Mouse (Mus musculus) embryonic stem cell, embryonic (primary cell): ENCODE measurements at regions not wholly inside any gene's neighbourhood (a gene's known extent, or its start where the extent isn't known, plus 50 kb on each side); places are given as distances from the start of the nearest gene placed in this dataset.
"Not testable (repeated sequence)": the region's sequence is repeated elsewhere in the genome, so short reads cannot be mapped to it uniquely, and the experiment has no call there.

Experiments used
- CTCF ChIA-PET, 4 experiments: fragments of 300-600 bp in 2 of 4; fragments of 350-600 bp in 2 of 4; sonication (Branson Sonifier 250); formaldehyde crosslinking; loops; one replicate each; lab custom pipeline; 2022; ENCODE audit warnings: inconsistent platforms in 2 of 4; lab: Charles Lee
- POLR2A ChIA-PET, 4 experiments: fragments of 300-600 bp in 2 of 4; fragments of 350-600 bp in 2 of 4; sonication (Branson Sonifier 250); formaldehyde crosslinking; loops; one replicate each; lab custom pipeline; 2022; ENCODE audit warnings: antibody characterized with exemption in 4 of 4, inconsistent platforms in 1 of 4; lab: Charles Lee

- ChIA-PET CTCF (no interaction called here), POLR2A (interaction anchor here in 1 of 4 experiments (0.7 kb wide), 1 partner anchor 271 kb away, joined by 3 read pairs; no protein-coding TSS in a partner anchor)
Measured at GRCm38 (mm10) chr5:91790412-91790811, 172.5 kb downstream of the Rchy1 start.

- ChIA-PET CTCF (no interaction called here), POLR2A (no interaction called here)
Measured at GRCm38 (mm10) chr5:91783966-91784365, 178.9 kb downstream of the Rchy1 start.

GRCm38 (mm10) chr5:91776971-91777370 lies 185.9 kb downstream of the Rchy1 start:
- CTCF ChIA-PET, result no interaction called here
- POLR2A ChIA-PET, result no interaction called here

DNA sequence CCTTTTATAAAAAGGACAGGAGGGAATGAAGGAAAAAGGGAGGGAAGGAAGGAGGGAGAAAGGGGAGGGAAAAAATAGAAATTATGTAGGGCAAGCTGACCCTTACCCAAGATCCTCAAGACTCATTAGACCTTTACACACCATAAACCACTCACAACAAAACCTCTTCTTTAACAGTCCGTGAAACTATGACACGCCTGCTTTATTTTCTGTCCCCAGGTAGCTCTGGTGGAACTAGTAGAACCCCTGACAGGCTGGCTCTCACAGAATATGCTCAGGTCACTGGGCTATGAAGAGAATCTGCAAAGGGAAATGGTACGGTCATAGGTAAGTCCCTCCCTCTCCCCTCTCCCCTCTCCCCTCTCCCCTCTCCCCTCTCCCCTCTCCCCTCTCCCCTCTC lies 188.8 kb downstream of the Rchy1 start:
- CTCF ChIA-PET, result no interaction called here
- POLR2A ChIA-PET, result no interaction called here

DNA sequence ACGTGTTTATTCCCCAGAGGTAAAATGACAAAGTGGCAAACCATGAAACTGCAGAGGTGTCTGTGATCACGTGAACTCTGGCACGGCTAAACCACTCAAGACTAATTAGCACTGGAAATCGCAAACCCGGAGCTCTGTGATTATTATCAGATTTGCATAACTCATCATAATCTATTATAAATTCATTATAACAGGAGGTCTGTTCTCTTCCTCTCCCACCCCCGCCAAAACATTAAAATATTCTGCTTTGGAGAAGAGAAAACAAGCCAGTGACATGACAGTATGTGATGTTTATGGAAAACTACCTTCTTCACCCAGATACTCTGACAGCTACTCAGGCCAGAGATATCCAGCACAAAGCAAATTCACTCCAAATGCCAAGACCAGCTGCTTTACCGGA lies 195.0 kb downstream of the Rchy1 start:
- ChIA-PET POLR2A (no interaction called here), CTCF (no interaction called here)

DNA sequence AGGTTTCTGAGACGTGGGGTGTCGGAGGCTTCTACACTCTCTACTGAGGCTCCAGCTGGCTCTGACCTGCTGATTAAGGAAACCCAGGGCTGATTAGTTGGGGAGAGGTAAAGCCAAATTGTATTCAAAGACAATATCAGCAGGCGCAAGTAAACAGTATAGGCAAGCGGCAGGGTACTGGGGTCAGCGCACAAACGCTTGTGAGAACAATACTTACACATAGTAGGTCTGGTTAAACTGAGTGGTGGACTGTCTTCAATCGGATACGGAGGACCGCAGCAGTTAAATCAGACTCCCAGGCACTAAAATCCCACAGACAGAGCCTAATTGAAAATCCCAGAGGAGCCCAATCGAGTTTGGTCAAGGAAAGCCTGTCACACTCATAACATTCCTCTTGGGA lies 195.8 kb downstream of the Rchy1 start:
- ChIA-PET CTCF (interaction anchor here in 1 of 4 experiments (0.8 kb wide), 1 partner anchor 20 kb away, joined by 8 read pairs; no protein-coding TSS in a partner anchor), POLR2A (no interaction called here)

GRCm38 (mm10) chr5:91764621-91765020 lies 198.2 kb downstream of the Rchy1 start:
- CTCF ChIA-PET, result no interaction called here

GRCm38 (mm10) chr5:91762589-91762988 lies 200.3 kb downstream of the Rchy1 start:
- POLR2A ChIA-PET, result no interaction called here
- CTCF ChIA-PET, result no interaction called here

More at GRCm38 (mm10) chr5:91764621-91765020, 198.2 kb downstream of the Rchy1 start:
- POLR2A ChIA-PET, result no interaction called here

GRCm38 (mm10) chr5:91755958-91756357 lies 206.9 kb downstream of the Rchy1 start:
- ChIA-PET CTCF (no interaction called here), POLR2A (no interaction called here)

- POLR2A ChIA-PET, CTCF ChIA-PET: not testable (repeated sequence)
Measured at GRCm38 (mm10) chr5:91752846-91753245, 210.0 kb downstream of the Rchy1 start.

- POLR2A ChIA-PET, result no interaction called here
Measured at GRCm38 (mm10) chr5:91751168-91751567, 211.7 kb downstream of the Rchy1 start.

GRCm38 (mm10) chr5:91746077-91746476 lies 216.8 kb downstream of the Rchy1 start:
- ChIA-PET POLR2A (interaction anchor here in 1 of 4 experiments (0.6 kb wide), 1 partner anchor 107 kb away, joined by 4 read pairs; no protein-coding TSS in a partner anchor), CTCF (no interaction called here)

More at GRCm38 (mm10) chr5:91751168-91751567, 211.7 kb downstream of the Rchy1 start:
- CTCF ChIA-PET, result no interaction called here

DNA sequence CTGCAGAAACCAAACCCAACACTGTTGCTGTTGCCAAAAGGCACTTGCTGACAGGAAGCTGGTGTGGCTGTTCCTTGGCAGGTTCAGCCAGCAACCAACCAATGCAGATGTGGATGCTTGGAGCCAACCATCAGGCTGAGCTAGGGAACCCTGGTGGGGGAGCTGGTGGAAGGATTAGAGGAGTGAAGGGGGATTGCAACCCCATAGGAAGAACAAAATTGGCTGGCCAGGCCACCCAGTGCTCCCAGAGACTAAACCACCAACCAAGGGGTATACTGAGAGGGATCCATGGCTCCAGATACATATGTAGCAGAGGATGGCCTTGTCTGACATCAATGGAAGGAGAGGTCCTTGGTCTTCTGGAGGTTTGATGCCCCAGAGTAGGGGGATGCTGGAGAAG lies 218.5 kb downstream of the Rchy1 start:
- CTCF ChIA-PET, result no interaction called here
- POLR2A ChIA-PET, result no interaction called here

- ChIA-PET CTCF (no interaction called here), POLR2A (no interaction called here)
Measured at GRCm38 (mm10) chr5:91740159-91740537, 222.7 kb downstream of the Rchy1 start.

DNA sequence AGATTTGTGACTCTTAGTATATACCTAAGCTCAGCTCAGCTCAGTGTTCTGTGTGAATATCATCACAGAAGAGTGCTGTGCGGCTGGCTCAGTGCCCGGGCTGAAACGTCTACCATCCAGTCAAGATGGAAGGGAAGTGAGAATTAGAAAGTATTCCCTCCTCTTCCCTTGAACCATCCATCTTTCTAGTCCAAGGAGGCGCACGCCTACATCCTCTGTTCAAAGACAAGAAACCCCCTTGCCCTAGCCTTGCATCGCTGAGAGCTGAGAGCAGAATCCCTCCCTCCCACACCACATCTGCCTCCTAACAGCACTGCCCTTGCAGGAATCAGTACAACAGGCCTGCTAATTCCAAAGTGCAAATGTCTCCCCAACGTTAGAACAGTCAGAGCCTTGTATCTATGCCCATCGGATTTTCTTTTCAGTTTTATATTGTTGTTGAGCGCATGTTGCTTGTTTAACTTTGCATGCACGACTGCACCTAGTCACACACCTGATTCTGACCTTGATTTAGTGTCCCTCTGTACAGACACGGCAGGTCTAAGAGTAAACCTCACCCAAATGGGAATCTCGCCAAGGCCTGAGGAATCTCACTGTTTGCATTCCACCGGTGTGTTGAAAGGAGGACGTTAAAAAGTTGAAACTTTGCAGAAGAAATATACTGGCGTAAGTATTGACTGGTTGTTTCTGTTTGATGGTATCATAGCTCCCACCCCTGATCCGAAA lies 222.2 kb downstream of the Parm1 start:
- ChIA-PET POLR2A (no interaction called here), CTCF (no interaction called here)

DNA sequence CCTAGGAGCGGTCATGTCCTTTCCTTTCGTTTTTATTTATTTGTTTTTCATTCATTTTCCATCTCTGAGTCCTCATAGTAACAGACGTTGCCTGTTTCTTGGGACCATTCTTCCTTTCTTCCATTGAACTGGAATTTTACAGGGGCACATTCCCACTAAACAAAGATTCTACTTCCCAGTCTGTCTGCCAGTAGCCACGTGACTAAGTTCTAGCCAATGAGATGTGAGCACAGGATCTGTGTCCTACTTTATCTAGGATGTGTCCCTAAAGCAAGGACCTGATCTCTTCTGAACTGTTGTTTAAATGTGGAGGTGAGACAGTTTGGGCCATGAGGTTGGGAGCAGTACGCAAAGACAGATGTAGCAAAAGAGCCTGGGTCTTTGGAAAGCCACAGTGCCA lies 214.6 kb downstream of the Parm1 start:
- POLR2A ChIA-PET, result no interaction called here
- CTCF ChIA-PET, result no interaction called here

DNA sequence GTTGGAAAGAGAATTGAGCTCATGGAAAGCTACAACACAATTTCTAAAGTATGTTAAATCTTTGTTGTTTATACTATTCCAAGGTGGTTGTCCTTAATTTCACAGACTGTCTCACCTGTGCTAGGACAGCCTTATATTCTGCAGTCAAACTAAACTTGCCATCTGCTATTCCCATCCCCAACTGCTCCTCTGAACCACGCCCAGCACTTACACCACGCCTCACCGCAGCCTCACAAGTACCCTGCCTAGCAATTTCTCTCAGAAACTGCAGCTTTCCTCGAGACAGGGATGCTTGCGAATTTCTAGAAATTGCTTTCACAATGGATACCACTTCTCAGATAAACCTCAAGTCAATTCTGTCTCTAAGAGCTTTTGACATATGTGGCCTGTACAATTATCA lies 213.7 kb downstream of the Parm1 start:
- ChIA-PET CTCF (no interaction called here), POLR2A (no interaction called here)

GRCm38 (mm10) chr5:91729868-91730267 lies 212.5 kb downstream of the Parm1 start:
- ChIA-PET POLR2A (no interaction called here), CTCF (no interaction called here)

GRCm38 (mm10) chr5:91729415-91729814 lies 212.0 kb downstream of the Parm1 start:
- ChIA-PET CTCF (no interaction called here), POLR2A (no interaction called here)

- ChIA-PET CTCF (no interaction called here), POLR2A (no interaction called here)
Measured at GRCm38 (mm10) chr5:91727448-91727847, 210.0 kb downstream of the Parm1 start.

- ChIA-PET CTCF (no interaction called here), POLR2A (no interaction called here)
Measured at GRCm38 (mm10) chr5:91726118-91726500, 208.7 kb downstream of the Parm1 start.
